Mouse (Mus musculus): ENCODE measurements around the gene Cyp2c23. TPM values are rescaled to one million over a fixed set of nuclear protein-coding genes. Genes with fewer than 3 reads are reported as not detected.

Cyp2c23 gene
- polyA plus RNA-seq, 1 experiment from 2014 or later = 4.0 TPM

DNA sequence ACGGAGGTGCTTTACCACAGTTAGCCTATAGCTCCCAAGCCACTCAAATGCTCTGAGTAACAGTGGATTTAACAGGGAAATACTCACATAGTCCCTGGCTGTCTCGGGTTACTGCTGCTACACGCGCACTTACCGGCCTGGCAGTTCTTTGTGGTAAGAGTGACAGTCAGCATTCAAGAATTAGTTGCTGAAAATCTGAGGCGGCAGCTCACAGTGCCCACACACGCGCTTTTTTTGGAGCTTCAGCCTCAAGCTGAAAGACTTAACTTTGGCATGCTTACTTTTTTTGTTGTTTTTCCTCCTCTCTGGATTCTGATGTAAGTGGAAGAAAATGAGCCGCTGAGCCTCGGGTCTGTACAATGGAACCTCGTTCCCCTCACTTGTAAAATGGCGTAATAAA lies 21.8 kb downstream of the Cyp2c23 start:
- no peak overlapping the region for H3K27ac ChIP-seq (ENCODE audit: low read length)
- no peak overlapping the region for H3K9ac ChIP-seq (ENCODE audit: low read length)
- H3K4me3 ChIP-seq (replicated peaks; ENCODE audit: low read length) = no peak overlapping the region
- H3K36me3 ChIP-seq (ENCODE audit: control insufficient read depth, insufficient read depth, low read length) = no peaks in the 10 kb centered on the region
- 70% methylated on average over 12 of the region's 12 CpGs for WGBS
- no peaks in the 10 kb centered on the region for H3K27me3 ChIP-seq (ENCODE audit: control insufficient read depth, insufficient read depth, low read length)
- H3K4me2 ChIP-seq (ENCODE audit: low read depth, low read length) = no peak overlapping the region
- H3K4me1 ChIP-seq (ENCODE audit: control insufficient read depth, insufficient read depth, low read length) = no peaks in the 10 kb centered on the region
- H3K9me3 ChIP-seq (replicated peaks; ENCODE audit: control insufficient read depth, low read length) = no peaks in the 10 kb centered on the region
- ATAC-seq (ENCODE audit: insufficient read depth, low FRiP score) = no peak

DNA sequence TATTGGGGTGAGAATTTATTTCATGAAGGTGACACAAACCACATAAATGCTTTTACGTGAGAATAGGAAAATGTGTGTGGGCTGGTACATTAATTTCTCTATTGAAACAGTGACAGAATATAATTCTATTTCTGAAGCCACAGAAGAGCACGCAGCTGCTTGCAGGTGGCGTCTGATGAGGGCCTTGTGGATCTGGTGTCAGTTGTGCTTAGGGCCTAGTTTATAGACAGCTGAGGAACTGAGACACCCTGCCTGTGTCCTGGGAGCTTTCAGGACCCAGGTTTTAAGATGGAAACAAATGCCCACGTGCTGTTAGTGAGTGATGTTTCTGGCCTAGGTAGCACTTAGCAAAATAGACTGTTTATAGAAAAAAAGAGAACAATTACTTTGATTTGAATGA lies 24.0 kb downstream of the Cyp2c23 start:
- H3K36me3 ChIP-seq (ENCODE audit: control insufficient read depth, insufficient read depth, low read length) = no peaks in the 10 kb centered on the region
- H3K9ac ChIP-seq (ENCODE audit: low read length) = no peak overlapping the region
- no peak overlapping the region; the same call in 1 of the 2 replicates for H3K27ac ChIP-seq (ENCODE audit: low read length)
- no peak overlapping the region for H3K4me3 ChIP-seq (replicated peaks; ENCODE audit: low read length)
- no peaks in the 10 kb centered on the region for H3K4me1 ChIP-seq (ENCODE audit: control insufficient read depth, insufficient read depth, low read length)
- ATAC-seq (ENCODE audit: insufficient read depth, low FRiP score) = no peak
- no peaks in the 10 kb centered on the region for H3K27me3 ChIP-seq (ENCODE audit: control insufficient read depth, insufficient read depth, low read length)
- H3K4me2 ChIP-seq (ENCODE audit: low read depth, low read length) = no peak overlapping the region
- WGBS = 57% methylated on average over 4 of the region's 4 CpGs
- no peaks in the 10 kb centered on the region for H3K9me3 ChIP-seq (replicated peaks; ENCODE audit: control insufficient read depth, low read length)

DNA sequence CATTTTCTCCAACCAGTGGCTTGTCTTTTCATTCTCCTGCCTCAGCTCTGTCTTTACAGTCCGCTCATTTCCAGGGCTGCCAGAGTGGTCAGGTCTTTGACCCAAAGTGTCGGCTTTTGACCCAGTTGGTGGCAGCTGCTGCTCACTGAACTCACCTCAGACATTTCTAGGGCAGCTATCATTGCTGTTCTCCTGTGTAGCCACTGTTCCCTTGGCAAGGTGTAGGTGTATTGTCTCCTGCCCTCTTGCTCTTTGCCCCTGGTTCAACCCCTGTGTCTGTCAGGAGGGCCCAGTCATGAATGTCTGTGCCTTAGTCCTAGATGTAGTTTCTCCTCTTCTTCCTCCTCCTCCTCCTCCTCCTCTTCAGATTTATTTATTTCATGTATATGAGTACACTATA lies 24.7 kb downstream of the Cyp2c23 start:
- H3K36me3 ChIP-seq (ENCODE audit: control insufficient read depth, insufficient read depth, low read length) = no peaks in the 10 kb centered on the region
- no peak overlapping the region for H3K4me3 ChIP-seq (replicated peaks; ENCODE audit: low read length)
- WGBS = 92% methylated on average over 2 of the region's 2 CpGs
- H3K9me3 ChIP-seq (replicated peaks; ENCODE audit: control insufficient read depth, low read length) = no peaks in the 10 kb centered on the region
- H3K9ac ChIP-seq (ENCODE audit: low read length) = no peak overlapping the region
- H3K27ac ChIP-seq (ENCODE audit: low read length) = no peak overlapping the region
- H3K27me3 ChIP-seq (ENCODE audit: control insufficient read depth, insufficient read depth, low read length) = no peaks in the 10 kb centered on the region
- no peak for ATAC-seq (ENCODE audit: insufficient read depth, low FRiP score)
- H3K4me1 ChIP-seq (ENCODE audit: control insufficient read depth, insufficient read depth, low read length) = no peaks in the 10 kb centered on the region
- no peak overlapping the region for H3K4me2 ChIP-seq (ENCODE audit: low read depth, low read length)

DNA sequence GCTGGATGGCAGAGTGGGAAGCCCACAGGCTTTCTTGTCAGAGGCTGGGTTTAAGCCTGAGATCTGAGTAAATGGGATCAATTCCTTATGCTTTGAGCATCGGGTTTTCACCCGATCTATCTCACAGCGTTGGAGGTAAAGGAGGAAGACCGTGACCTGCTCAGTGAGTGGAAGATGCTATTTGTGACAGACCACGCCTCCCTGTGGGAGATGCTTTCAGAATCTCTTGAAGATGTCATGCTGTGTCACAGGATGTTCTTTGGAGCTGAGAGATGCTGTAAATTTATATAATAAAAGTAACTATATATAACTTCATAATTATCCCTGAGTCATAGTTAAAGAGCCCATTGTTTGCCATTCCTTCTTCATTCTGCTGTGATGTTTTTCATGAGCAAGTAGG lies 28.3 kb downstream of the Cyp2c23 start:
- no peak overlapping the region for H3K9ac ChIP-seq (ENCODE audit: low read length)
- WGBS = 76% methylated on average over 5 of the region's 5 CpGs
- H3K4me1 ChIP-seq (ENCODE audit: control insufficient read depth, insufficient read depth, low read length) = no peaks in the 10 kb centered on the region
- H3K27me3 ChIP-seq (ENCODE audit: control insufficient read depth, insufficient read depth, low read length) = no peaks in the 10 kb centered on the region
- no peaks in the 10 kb centered on the region for H3K36me3 ChIP-seq (ENCODE audit: control insufficient read depth, insufficient read depth, low read length)
- H3K27ac ChIP-seq (ENCODE audit: low read length) = no peak overlapping the region
- no peak for ATAC-seq (ENCODE audit: insufficient read depth, low FRiP score)
- H3K9me3 ChIP-seq (replicated peaks; ENCODE audit: control insufficient read depth, low read length) = no peaks in the 10 kb centered on the region
- H3K4me2 ChIP-seq (ENCODE audit: low read depth, low read length) = no peak overlapping the region
- no peak overlapping the region for H3K4me3 ChIP-seq (replicated peaks; ENCODE audit: low read length)

DNA sequence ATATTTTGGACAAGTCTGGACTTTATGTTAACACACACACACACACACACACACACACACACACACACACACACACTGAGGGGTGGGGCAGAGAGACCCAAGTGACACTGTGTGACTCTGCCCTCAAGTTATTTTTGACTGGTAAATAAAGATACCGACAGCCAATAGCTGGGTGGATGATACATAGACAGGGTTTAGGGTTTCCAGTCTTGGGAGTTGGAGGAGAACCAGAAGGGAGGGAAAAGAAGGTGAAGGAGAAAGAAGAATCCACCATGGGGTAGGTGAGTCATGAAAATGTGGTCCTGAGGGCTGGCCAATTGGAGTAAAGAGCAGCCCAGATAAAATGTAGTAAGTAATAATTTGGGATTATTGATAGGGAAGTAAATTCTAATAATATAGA lies 28.9 kb downstream of the Cyp2c23 start:
- Histone ChIP-seq H3K4me3 (replicated peaks; ENCODE audit: low read length) (no peak overlapping the region), H3K9me3 (replicated peaks; ENCODE audit: control insufficient read depth, low read length) (no peaks in the 10 kb centered on the region), H3K9ac (ENCODE audit: low read length) (no peak overlapping the region), H3K27me3 (ENCODE audit: control insufficient read depth, insufficient read depth, low read length) (no peaks in the 10 kb centered on the region), H3K4me2 (ENCODE audit: low read depth, low read length) (no peak overlapping the region), H3K36me3 (ENCODE audit: control insufficient read depth, insufficient read depth, low read length) (no peaks in the 10 kb centered on the region), H3K27ac (ENCODE audit: low read length) (no peak overlapping the region), H3K4me1 (ENCODE audit: control insufficient read depth, insufficient read depth, low read length) (no peaks in the 10 kb centered on the region)
- 73% methylated on average over 1 of the region's 1 CpGs for WGBS
- no peak for ATAC-seq (ENCODE audit: insufficient read depth, low FRiP score)

DNA sequence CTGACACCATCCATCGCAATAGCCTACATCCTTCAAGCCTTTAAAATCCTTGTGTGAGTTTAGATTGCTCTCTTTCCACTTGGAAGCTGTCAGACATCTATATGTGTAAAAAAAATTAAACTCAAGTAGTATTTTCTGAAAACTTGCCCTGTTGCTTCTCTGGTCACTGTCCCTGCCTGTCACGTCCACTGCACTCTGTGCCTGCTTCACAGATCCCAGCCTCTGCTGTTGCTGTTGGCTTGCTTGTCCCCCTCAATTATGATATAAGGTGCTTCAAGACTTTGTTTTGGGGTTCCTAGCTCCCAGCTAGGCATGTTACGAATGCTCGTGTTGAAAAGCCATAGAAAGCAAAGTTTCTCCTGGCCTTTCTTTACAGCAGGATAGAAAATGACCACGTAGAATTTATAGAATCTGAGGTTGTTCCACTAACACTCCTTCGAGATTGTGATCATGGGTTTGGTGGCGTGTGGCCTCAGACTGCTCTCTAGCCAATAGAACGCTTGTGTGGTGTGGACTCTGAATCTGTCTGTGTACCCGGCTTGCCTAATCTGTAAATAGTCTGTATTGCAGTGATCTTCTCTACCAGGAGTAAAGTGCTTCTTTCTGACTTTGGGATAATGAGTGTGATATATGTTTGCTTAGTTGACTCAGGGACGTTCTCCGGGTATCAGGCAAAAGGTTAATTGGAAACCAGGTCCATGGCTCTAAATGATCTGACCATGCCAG lies 30.0 kb downstream of the Cyp2c23 start:
- Histone ChIP-seq H3K4me3 (replicated peaks; ENCODE audit: low read length) (no peak overlapping the region), H3K4me1 (ENCODE audit: control insufficient read depth, insufficient read depth, low read length) (no peaks in the 10 kb centered on the region), H3K27ac (ENCODE audit: low read length) (no peak overlapping the region), H3K36me3 (ENCODE audit: control insufficient read depth, insufficient read depth, low read length) (no peaks in the 10 kb centered on the region), H3K27me3 (ENCODE audit: control insufficient read depth, insufficient read depth, low read length) (no peaks in the 10 kb centered on the region), H3K4me2 (ENCODE audit: low read depth, low read length) (no peak overlapping the region), H3K9me3 (replicated peaks; ENCODE audit: control insufficient read depth, low read length) (no peaks in the 10 kb centered on the region), H3K9ac (ENCODE audit: low read length) (no peak overlapping the region)
- ATAC-seq (ENCODE audit: insufficient read depth, low FRiP score) = no peak
- 71% methylated on average over 11 of the region's 11 CpGs for WGBS

DNA sequence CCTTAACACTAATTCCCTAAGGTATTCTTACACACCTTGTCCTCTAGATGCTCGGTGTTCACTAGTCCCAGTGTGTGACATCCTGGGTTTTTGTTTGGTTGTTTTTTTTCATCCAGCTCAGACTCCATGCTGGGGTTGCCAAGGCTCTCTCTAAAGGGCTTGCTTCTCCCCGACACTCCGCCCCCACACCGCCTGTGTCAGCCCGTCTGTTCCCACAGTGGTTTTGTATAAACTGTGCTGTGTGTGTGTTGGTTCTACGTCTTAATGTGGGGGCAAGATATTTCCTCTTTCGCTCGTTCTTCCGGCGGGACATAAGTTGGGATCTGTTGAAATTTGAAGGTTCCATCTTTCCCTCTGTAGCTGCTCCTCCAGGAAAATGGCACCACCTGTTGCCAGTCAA lies 30.9 kb downstream of the Cyp2c23 start:
- no peaks in the 10 kb centered on the region for H3K36me3 ChIP-seq (ENCODE audit: control insufficient read depth, insufficient read depth, low read length)
- no peak overlapping the region for H3K27ac ChIP-seq (ENCODE audit: low read length)
- H3K9ac ChIP-seq (ENCODE audit: low read length) = no peak overlapping the region
- H3K27me3 ChIP-seq (ENCODE audit: control insufficient read depth, insufficient read depth, low read length) = no peaks in the 10 kb centered on the region
- H3K4me3 ChIP-seq (replicated peaks; ENCODE audit: low read length) = no peak overlapping the region
- 75% methylated on average over 10 of the region's 10 CpGs for WGBS
- no peaks in the 10 kb centered on the region for H3K9me3 ChIP-seq (replicated peaks; ENCODE audit: control insufficient read depth, low read length)
- ATAC-seq (ENCODE audit: insufficient read depth, low FRiP score) = no peak
- H3K4me2 ChIP-seq (ENCODE audit: low read depth, low read length) = no peak overlapping the region
- no peaks in the 10 kb centered on the region for H3K4me1 ChIP-seq (ENCODE audit: control insufficient read depth, insufficient read depth, low read length)

DNA sequence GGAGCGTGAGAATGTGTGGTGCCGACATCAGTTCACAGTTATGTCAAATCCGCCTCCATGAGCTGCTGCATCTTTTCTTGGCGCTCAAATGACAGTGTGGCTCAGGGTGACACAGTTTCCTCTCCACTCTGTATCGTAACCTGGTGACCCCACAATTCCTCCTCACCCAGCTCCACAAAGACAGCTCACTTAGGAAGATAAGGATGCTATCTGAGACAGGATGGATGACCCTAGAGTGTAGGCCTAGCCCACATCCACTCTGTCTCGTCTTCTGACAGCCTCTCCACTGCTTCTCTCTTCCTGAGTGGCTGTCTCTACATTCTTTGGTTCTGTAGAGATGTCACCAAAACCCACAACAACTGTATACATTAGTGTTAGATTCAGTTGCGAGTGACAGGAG lies 33.6 kb downstream of the Cyp2c23 start:
- H3K4me3 ChIP-seq (replicated peaks; ENCODE audit: low read length) = no peak overlapping the region
- H3K36me3 ChIP-seq (ENCODE audit: control insufficient read depth, insufficient read depth, low read length) = no peaks in the 10 kb centered on the region
- no peak for ATAC-seq (ENCODE audit: insufficient read depth, low FRiP score)
- no peaks in the 10 kb centered on the region for H3K9me3 ChIP-seq (replicated peaks; ENCODE audit: control insufficient read depth, low read length)
- no peaks in the 10 kb centered on the region for H3K27me3 ChIP-seq (ENCODE audit: control insufficient read depth, insufficient read depth, low read length)
- no peak overlapping the region for H3K27ac ChIP-seq (ENCODE audit: low read length)
- H3K4me2 ChIP-seq (ENCODE audit: low read depth, low read length) = no peak overlapping the region
- 61% methylated on average over 7 of the region's 7 CpGs for WGBS
- no peaks in the 10 kb centered on the region for H3K4me1 ChIP-seq (ENCODE audit: control insufficient read depth, insufficient read depth, low read length)
- H3K9ac ChIP-seq (ENCODE audit: low read length) = no peak overlapping the region

DNA sequence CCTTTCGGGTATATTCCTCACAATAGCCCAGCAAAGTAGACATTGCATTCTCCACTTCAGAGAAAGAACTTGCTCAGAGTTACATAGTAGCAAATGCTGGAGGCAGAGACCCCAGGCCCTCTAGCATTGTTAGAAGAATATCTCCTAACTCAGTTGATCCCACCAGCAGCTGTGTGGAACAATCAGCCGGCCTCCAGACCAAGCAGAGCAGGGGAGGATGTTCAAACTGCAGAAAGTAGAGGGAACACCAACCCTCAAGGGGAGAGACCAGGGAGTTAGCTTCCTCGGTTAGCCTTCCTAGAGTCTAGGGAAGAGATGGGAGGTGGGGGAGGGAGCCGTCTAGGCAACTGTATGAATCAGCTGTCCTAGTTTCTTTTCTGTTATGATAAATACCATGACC lies 36.5 kb downstream of the Cyp2c23 start:
- 60% methylated on average over 4 of the region's 4 CpGs for WGBS
- Histone ChIP-seq H3K4me1 (ENCODE audit: control insufficient read depth, insufficient read depth, low read length) (no peaks in the 10 kb centered on the region), H3K4me2 (ENCODE audit: low read depth, low read length) (no peak overlapping the region), H3K9me3 (replicated peaks; ENCODE audit: control insufficient read depth, low read length) (no peaks in the 10 kb centered on the region), H3K27ac (ENCODE audit: low read length) (no peak overlapping the region), H3K4me3 (replicated peaks; ENCODE audit: low read length) (no peak overlapping the region), H3K36me3 (ENCODE audit: control insufficient read depth, insufficient read depth, low read length) (no peaks in the 10 kb centered on the region), H3K27me3 (ENCODE audit: control insufficient read depth, insufficient read depth, low read length) (no peaks in the 10 kb centered on the region), H3K9ac (ENCODE audit: low read length) (no peak overlapping the region)
- no peak for ATAC-seq (ENCODE audit: insufficient read depth, low FRiP score)

Data from stomach, embryonic 16.5 days (tissue).